In the genomic region with DNA sequence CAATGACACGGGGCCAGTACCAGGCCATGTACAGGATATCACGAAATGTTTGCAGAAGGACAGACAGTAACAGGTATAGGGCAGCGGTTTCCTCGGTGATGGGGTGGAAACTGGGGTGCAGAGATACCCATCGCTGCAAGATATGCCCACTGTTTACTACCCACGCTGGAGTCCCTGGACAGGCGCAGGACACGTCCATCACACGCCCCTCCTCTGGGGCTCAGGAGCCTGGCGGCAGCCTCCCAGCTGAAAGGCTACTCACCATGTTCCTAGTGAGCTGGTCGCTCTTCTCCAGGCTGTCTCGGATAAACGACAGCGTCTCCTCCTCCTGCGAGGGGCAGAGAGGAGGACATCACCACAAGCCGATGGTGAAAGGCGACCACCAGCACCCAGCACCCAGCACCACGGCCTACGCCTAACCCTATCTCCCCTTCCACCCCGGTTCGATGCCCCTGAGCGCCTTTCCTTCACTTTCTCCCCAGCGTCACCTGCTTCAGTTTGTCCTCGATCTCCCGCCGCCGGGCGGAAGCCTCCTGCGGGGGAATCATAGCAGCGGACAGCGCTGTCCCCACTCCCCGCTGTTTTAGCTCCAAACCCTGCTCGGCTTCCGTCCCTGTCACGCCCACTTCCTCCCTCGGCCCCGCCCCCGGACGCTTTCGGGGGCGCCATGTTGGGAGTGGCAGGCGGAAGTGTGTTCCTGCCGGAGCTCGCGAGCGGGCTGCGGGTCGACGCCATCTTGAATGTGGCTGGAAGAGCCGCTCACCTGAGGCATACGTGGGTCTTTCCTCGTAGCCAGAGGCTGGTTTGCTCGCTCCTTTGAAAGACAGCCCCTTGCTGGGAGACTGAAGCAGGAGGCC, we compare ENCODE assay signal across 8 mouse cellular contexts. TPM values are rescaled to one million over a fixed set of nuclear protein-coding genes. Genes with fewer than 3 reads are reported as not detected.
A peak's percentile ranks its signal among the peaks of the same experiment; 100 is the strongest.
DNase-seq lines count a peak whose midpoint lies in the region; ATAC-seq lines count a peak whose summit lies in the region.

No protein-coding gene starts in this region.

- H3K27me3 ChIP-seq in heart, embryonic 10.5 days (ENCODE audit: insufficient read depth, poor library complexity, severe bottlenecking): no peaks in the 10 kb centered on the region
- no peaks in the 10 kb centered on the region; the same call in 1 of the 2 replicates for H3K27me3 ChIP-seq in kidney, embryonic 15.5 days

- 3% methylated on average over 53 of the region's 53 CpGs for WGBS in heart, embryonic 10.5 days
- 2% methylated on average over 53 of the region's 53 CpGs for WGBS in kidney, embryonic 15.5 days

- H3K9me3 ChIP-seq in heart, embryonic 10.5 days: no peaks in the 10 kb centered on the region
- H3K9me3 ChIP-seq in kidney, embryonic 15.5 days (replicated peaks): no peaks in the 10 kb centered on the region

- H3K4me2 ChIP-seq in kidney, embryonic 15.5 days: peak overlapping the region; percentile 62

- peak overlapping the region; percentile 90 for H3K27ac ChIP-seq in heart, embryonic 10.5 days
- no peak overlapping the region for H3K27ac ChIP-seq in kidney, embryonic 15.5 days

- H3K9ac ChIP-seq in kidney, embryonic 15.5 days: peak overlapping the region; percentile 70

- H3K4me1 ChIP-seq in heart, embryonic 10.5 days: peaks cover 9% of the 10 kb centered on the region
- H3K4me1 ChIP-seq in kidney, embryonic 15.5 days: peaks cover 14% of the 10 kb centered on the region

- ATAC-seq in erythroblast, adult 5-6 weeks (replicated peaks; ENCODE audit: low FRiP score, poor library complexity, severe bottlenecking): peak; percentile 92
- ATAC-seq in kidney, embryonic 15.5 days (replicated peaks; ENCODE audit: low FRiP score): peak; percentile 91
- peak; percentile 99 for ATAC-seq in monocyte, adult 5-6 weeks (replicated peaks; ENCODE audit: insufficient number of reproducible peaks, low FRiP score, low TSS enrichment, poor library complexity, severe bottlenecking)

- DNase-seq in B cell, adult 2 months: peak; percentile 96
- peak; percentile 97 for DNase-seq in brain, adult 2 months (ENCODE audit: low read depth, low spot score)
- peak; percentile 97 for DNase-seq in heart, embryonic 10.5 days (ENCODE audit: low spot score)
- peak; percentile 97 for DNase-seq in liver
- DNase-seq in spleen, postnatal 4 days (ENCODE audit: low spot score in 2 of 2): peak; percentile 95 to 97

- H3K4me3 ChIP-seq in heart, embryonic 10.5 days: peak overlapping the region; percentile 96
- H3K4me3 ChIP-seq in kidney, embryonic 15.5 days (replicated peaks): peak overlapping the region; percentile 62

- peaks cover 39% of the 10 kb centered on the region for H3K36me3 ChIP-seq in heart, embryonic 10.5 days
- H3K36me3 ChIP-seq in kidney, embryonic 15.5 days: peaks cover 41% of the 10 kb centered on the region

RNA-seq across cellular contexts. Expression of a gene that starts 0.7 kb away (rescaled TPM):
- 12.1 and 34.6 TPM in 2 replicates for total RNA-seq in erythroblast, adult 5-6 weeks (2015; ENCODE audit: low replicate concordance)
- 7.8 and 14.1 TPM in 2 replicates for total RNA-seq in erythroblast, adult 5-6 weeks (2017; ENCODE audit: low replicate concordance)
- polyA plus RNA-seq in heart, embryonic 10.5 days (2016; fragmentation: Nextera tagmentation; extraction: Ambion mirVana): 48.7 and 56.4 TPM in 2 replicates
- polyA plus RNA-seq in kidney, embryonic 15.5 days (2015; fragmentation: Nextera tagmentation; extraction: Ambion mirVana): 61.8 and 64.0 TPM in 2 replicates
- total RNA-seq in monocyte, adult 5-6 weeks (2017): 39.7 to 67.5 TPM (median 48.1 TPM) in 3 replicates

RNA-seq across cellular contexts. Expression of a gene that starts 25.6 kb away (rescaled TPM):
- not detected in 2 replicates for total RNA-seq in erythroblast, adult 5-6 weeks (2015; ENCODE audit: low replicate concordance)
- not detected in 2 replicates for total RNA-seq in erythroblast, adult 5-6 weeks (2017; ENCODE audit: low replicate concordance)
- polyA plus RNA-seq in heart, embryonic 10.5 days (2016; fragmentation: Nextera tagmentation; extraction: Ambion mirVana): 0.07 and 0.21 TPM in 2 replicates
- polyA plus RNA-seq in kidney, embryonic 15.5 days (2015; fragmentation: Nextera tagmentation; extraction: Ambion mirVana): 0.22 and 0.32 TPM in 2 replicates
- total RNA-seq in monocyte, adult 5-6 weeks (2017): not detected in 3 replicates

RNA-seq across cellular contexts. Expression of a gene that starts 28.8 kb away (rescaled TPM):
- total RNA-seq in erythroblast, adult 5-6 weeks (2015; ENCODE audit: low replicate concordance): not detected in 2 replicates
- not detected in 2 replicates for total RNA-seq in erythroblast, adult 5-6 weeks (2017; ENCODE audit: low replicate concordance)
- polyA plus RNA-seq in heart, embryonic 10.5 days (2016; fragmentation: Nextera tagmentation; extraction: Ambion mirVana): 0.31 and 0.74 TPM in 2 replicates
- 2.9 TPM in 2 replicates for polyA plus RNA-seq in kidney, embryonic 15.5 days (2015; fragmentation: Nextera tagmentation; extraction: Ambion mirVana)
- 0.19 to 0.39 TPM in 2 of 3 replicates, not detected in the other for total RNA-seq in monocyte, adult 5-6 weeks (2017)

RNA-seq across cellular contexts. Expression of a gene that starts 32.3 kb away (rescaled TPM):
- 7.5 and 11.7 TPM in 2 replicates for total RNA-seq in erythroblast, adult 5-6 weeks (2015; ENCODE audit: low replicate concordance)
- 8.5 and 15.1 TPM in 2 replicates for total RNA-seq in erythroblast, adult 5-6 weeks (2017; ENCODE audit: low replicate concordance)
- polyA plus RNA-seq in heart, embryonic 10.5 days (2016; fragmentation: Nextera tagmentation; extraction: Ambion mirVana): 90.7 and 101 TPM in 2 replicates
- polyA plus RNA-seq in kidney, embryonic 15.5 days (2015; fragmentation: Nextera tagmentation; extraction: Ambion mirVana): 91.3 and 96.5 TPM in 2 replicates
- 18.0 to 34.3 TPM (median 25.7 TPM) in 3 replicates for total RNA-seq in monocyte, adult 5-6 weeks (2017)
